Mouse (Mus musculus): ENCODE results near the gene Prrx2. TPM values are rescaled to one million over a fixed set of nuclear protein-coding genes. Genes with fewer than 3 reads are reported as not detected.

Gene Prrx2
- 10.6 and 10.9 TPM in 2 replicates for polyA plus RNA-seq (2015; fragmentation: Nextera tagmentation; extraction: Ambion mirVana)

DNA sequence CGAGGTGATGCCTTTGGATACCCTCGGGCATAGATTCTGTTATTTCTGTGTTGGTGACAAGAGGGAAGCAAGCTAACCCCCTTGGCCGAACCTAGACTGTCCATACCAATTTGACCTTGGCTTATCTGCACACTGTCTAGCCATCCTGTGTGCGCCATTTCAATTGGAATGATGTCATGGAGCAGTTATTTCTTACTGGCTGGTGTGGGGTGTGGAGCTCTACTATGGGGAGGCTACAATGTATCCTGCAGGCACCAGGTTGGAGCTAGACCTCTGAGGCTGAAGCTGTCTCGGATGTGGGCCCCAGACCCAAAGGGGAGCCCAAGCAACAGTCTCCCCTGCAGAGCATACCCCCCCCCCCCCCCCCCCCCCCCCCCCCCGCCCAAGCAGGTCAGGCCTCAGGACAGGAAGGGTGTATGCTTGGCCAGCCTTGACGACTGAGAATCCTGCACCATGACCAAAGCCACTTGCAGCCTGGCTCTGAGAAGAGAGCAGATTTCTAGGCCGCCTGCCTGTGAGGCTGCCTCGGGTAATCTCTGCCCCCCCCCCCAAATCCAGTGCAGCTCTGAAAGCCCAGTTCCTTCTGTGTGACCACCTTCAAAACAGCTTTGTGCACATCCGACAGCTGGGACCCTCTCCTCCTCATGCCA lies at the start of gene Prrx2:
Prrx2 (plus strand) TSS at position 600 of the 650 bp plus-strand sequence.
- 56% methylated on average over 9 of the region's 10 CpGs for WGBS
- no peaks in the 10 kb centered on the region for H3K9me3 ChIP-seq (replicated peaks)
- no peaks in the 10 kb centered on the region for H3K36me3 ChIP-seq
- peak within 1 kb of the TSS; percentile 69 for H3K27ac ChIP-seq
- no peaks in the 10 kb centered on the region for H3K27me3 ChIP-seq
- H3K4me3 ChIP-seq (replicated peaks) = no peak within 1 kb of the TSS
- no peak within 1 kb of the TSS for H3K9ac ChIP-seq
- ATAC-seq (replicated peaks; ENCODE audit: low FRiP score) = no peak
- peaks cover 39% of the 10 kb centered on the region for H3K4me1 ChIP-seq
- no peak within 1 kb of the TSS for H3K4me2 ChIP-seq

DNA sequence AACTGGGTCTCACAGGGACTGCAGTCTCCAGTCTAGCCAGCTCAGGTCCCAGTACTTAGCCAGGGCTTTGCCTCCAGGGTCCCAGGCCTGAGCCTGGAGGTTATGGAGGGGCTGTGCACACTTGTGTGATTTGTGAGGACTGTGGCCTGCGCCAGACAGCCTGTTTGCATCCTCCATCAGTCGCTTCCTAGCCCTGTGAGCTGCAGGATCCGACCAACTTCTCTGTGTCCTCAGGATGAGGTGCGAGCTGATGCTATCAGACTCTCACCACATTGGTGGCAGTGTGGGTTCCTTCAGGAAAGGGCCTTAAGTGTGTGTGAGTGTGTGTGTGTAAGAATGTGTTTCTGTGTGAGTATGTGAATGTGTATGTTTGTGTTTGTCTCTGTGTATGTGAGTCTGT lies 47.3 kb upstream of the Prrx2 start:
- Histone ChIP-seq H3K9ac (no peak overlapping the region), H3K27me3 (no peaks in the 10 kb centered on the region), H3K27ac (peak overlapping the region; percentile 97), H3K4me2 (no peak overlapping the region), H3K36me3 (no peaks in the 10 kb centered on the region), H3K4me1 (peaks cover 64% of the 10 kb centered on the region), H3K4me3 (replicated peaks) (no peak overlapping the region), H3K9me3 (replicated peaks) (no peaks in the 10 kb centered on the region)
- ATAC-seq (replicated peaks; ENCODE audit: low FRiP score) = no peak
- 58% methylated on average over 4 of the region's 4 CpGs for WGBS

DNA sequence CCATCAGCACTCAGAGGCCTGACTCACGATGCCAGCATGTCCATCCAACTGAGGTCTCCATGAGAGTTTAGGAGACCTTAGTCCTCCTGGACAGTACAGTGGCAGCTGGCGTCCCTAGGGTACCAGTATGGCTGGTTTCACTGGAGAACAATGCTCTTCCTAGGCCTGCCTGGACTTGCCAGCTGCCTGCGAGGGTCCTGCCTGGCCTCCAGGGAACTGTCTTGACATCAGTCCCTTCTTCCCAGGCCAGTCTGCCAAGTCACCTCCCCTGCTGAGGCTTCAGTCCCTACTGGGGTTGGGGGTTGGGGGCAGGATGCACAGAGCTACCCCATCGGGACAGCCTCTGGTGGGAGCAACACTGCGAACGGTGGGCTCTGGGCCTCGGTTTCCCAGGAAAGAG lies 42.7 kb upstream of the Prrx2 start:
- H3K27me3 ChIP-seq = no peaks in the 10 kb centered on the region
- H3K36me3 ChIP-seq = no peaks in the 10 kb centered on the region
- no peaks in the 10 kb centered on the region for H3K9me3 ChIP-seq (replicated peaks)
- H3K4me1 ChIP-seq = peaks cover 48% of the 10 kb centered on the region
- H3K4me2 ChIP-seq = no peak overlapping the region
- no peak overlapping the region for H3K4me3 ChIP-seq (replicated peaks)
- 90% methylated on average over 7 of the region's 7 CpGs for WGBS
- no peak overlapping the region for H3K9ac ChIP-seq
- ATAC-seq (replicated peaks; ENCODE audit: low FRiP score) = no peak
- H3K27ac ChIP-seq = no peak overlapping the region

DNA sequence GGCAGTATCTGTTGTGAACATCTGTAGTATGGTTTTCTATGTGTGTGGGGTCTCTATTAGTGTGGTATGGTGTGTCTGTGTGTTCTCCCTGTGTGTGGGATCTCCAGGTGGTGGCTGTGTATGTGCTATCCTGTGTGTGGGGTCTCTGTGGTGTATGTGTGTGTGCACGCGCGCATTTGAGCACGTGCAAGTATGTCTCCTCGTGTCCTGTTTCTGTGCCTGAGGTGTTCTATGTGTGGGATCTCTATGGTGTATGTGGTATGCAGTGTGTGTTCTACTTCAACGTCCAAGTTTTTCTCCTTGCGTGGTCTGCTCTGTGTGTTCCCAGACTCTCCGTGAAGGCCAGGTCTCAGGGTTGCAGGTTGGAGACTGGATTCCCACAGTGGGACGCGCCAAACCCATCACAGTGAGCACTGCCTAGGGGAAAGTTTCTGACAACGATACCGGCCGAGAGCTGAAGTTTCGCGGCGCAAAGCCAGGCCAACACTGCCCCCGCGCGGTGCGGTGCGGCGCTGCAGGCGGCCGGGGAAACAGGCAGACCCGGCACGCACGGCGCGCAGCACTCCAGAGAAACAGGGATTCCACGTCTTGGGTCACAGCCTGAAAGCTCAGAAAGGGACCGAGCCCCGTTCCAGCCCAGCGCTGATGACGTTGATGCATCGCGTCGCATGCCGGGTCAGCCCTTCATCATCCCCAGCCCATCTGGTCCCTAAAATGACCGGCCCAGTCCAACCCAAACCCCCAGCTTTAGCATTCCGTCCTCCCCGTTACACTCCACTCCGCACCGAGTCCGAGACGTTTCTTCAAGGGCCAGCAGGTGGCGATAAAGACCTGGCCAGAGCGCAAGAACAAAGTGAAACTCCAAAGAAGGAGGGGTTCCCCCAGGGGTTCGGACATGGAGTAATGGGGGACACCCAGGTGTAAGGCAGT lies 40.3 kb upstream of the Prrx2 start:
- Histone ChIP-seq H3K9me3 (replicated peaks) (no peaks in the 10 kb centered on the region), H3K27ac (peak overlapping the region; percentile 82), H3K9ac (peak overlapping the region; percentile 36; the same call in 1 of the 2 replicates), H3K27me3 (no peaks in the 10 kb centered on the region), H3K4me2 (peak overlapping the region; percentile 75), H3K4me1 (peaks cover 42% of the 10 kb centered on the region), H3K36me3 (no peaks in the 10 kb centered on the region), H3K4me3 (replicated peaks) (peak overlapping the region; percentile 43)
- 7% methylated on average over 48 of the region's 48 CpGs for WGBS
- ATAC-seq (replicated peaks; ENCODE audit: low FRiP score) = peak; percentile 80

DNA sequence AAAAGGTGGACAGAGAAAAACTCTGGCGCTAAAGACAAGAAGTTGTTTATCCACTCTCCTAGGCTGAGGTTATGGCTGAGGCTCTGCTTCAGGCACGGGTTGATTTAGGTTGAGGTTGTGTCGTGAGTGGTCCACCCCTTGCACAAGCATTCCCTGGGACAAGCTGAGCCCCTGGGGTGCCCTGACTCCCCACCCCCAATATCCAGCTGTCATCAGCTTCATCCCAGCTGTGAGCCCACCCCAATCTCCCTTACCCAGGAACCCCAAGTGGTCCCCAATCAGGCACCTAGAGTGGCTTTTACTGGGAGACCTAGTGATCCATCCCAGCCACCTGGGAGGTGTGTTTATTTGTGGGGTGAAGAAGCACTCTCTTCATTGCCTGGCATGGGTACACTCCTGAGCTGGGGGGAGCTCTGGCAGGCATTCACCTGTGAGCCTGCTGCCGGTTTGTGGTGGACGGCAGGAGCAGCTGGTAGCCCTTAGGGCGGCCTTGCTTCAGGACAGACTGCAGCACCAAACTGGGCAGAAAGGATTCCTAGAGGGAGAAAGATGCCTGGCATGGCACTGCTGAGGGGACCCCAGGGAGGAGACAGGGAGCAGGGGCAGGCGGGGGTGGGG lies 39.4 kb upstream of the Prrx2 start:
- ATAC-seq (replicated peaks; ENCODE audit: low FRiP score) = no peak
- peak overlapping the region; percentile 75 for H3K4me2 ChIP-seq
- H3K4me3 ChIP-seq (replicated peaks) = peak overlapping the region; percentile 43
- H3K9me3 ChIP-seq (replicated peaks) = no peaks in the 10 kb centered on the region
- H3K9ac ChIP-seq = peak overlapping the region; percentile 36; the same call in 1 of the 2 replicates
- 59% methylated on average over 7 of the region's 7 CpGs for WGBS
- no peaks in the 10 kb centered on the region for H3K36me3 ChIP-seq
- H3K27ac ChIP-seq = peak overlapping the region; percentile 82; the same call in 1 of the 2 replicates
- H3K4me1 ChIP-seq = peaks cover 40% of the 10 kb centered on the region
- H3K27me3 ChIP-seq = peaks cover 9% of the 10 kb centered on the region; the same call in 1 of the 2 replicates

DNA sequence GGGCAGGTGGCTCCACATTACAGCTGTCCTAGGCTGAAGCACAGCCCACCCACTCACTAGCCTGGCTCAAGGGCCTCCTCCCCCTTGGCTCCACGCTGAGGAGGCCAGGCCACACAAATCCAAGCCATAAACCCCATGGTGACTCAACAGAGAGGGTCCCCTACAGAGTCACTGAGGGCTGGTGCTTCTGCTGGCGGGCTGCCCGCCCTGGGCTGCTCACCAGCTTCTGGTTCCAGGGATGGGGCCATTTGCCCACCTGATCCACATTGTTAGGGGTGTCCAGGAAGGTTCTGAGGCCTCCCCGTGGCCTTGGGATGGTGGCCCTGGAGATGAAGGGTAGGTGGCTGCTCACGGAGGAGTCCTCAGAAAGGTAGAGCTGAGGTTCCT lies 38.9 kb upstream of the Prrx2 start:
- peak overlapping the region; percentile 55 for H3K4me2 ChIP-seq
- H3K9ac ChIP-seq = no peak overlapping the region
- no peaks in the 10 kb centered on the region for H3K36me3 ChIP-seq
- H3K4me3 ChIP-seq (replicated peaks) = no peak overlapping the region
- H3K27me3 ChIP-seq = peaks cover 14% of the 10 kb centered on the region; the same call in 1 of the 2 replicates
- H3K27ac ChIP-seq = peak overlapping the region; percentile 55; the same call in 1 of the 2 replicates
- ATAC-seq (replicated peaks; ENCODE audit: low FRiP score) = no peak
- WGBS = 59% methylated on average over 5 of the region's 5 CpGs
- peaks cover 40% of the 10 kb centered on the region for H3K4me1 ChIP-seq
- no peaks in the 10 kb centered on the region for H3K9me3 ChIP-seq (replicated peaks)

DNA sequence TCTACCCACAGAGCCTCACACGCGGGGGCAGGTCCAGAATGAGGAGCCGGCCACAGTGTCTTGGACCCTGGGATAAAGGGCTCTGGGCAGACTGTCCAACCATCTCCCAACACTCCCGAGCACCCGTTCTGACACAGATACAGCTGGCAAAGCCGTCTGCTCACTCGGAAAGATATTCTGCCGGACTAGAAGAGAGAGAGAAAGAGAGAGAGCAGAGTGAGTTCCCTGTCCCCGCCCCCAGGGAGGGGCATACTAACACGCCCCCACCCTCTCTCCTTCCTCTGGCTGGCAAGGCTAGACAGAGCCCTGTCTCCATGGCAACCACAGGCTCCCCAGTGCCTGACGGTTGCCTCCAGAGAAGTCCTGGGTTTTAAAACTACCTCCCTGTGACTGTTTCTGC lies 38.4 kb upstream of the Prrx2 start:
- peak overlapping the region; percentile 24; the same call in 1 of the 2 replicates for H3K9ac ChIP-seq
- WGBS = 5% methylated on average over 11 of the region's 11 CpGs
- peaks cover 18% of the 10 kb centered on the region; the same call in 1 of the 2 replicates for H3K27me3 ChIP-seq
- H3K4me3 ChIP-seq (replicated peaks) = peak overlapping the region; percentile 23
- no peaks in the 10 kb centered on the region for H3K9me3 ChIP-seq (replicated peaks)
- H3K4me2 ChIP-seq = peak overlapping the region; percentile 55
- H3K4me1 ChIP-seq = peaks cover 43% of the 10 kb centered on the region
- no peaks in the 10 kb centered on the region for H3K36me3 ChIP-seq
- ATAC-seq (replicated peaks; ENCODE audit: low FRiP score) = peak; percentile 66
- H3K27ac ChIP-seq = peak overlapping the region; percentile 55; the same call in 1 of the 2 replicates

DNA sequence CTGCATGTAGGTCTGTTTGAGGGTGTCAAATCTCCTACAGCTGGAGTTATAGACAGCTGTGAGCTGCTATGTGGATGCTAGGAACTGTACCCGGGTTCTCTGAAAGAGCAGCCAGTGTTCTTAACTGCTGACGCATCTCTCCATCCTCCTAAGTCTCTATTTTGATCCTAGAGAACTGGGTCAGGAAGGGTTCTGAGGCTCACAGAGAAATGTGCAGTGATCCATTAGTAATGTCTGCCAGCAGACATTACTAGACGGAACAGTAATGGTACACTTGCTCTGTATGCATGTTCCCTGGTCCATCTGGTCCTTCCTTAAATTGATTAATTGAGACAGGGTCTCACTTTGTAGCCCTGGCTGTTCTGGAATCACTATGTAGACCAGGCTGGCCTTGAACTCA lies 35.3 kb upstream of the Prrx2 start:
- Histone ChIP-seq H3K4me3 (replicated peaks) (no peak overlapping the region), H3K27me3 (peaks cover 26% of the 10 kb centered on the region), H3K36me3 (no peaks in the 10 kb centered on the region), H3K9me3 (replicated peaks) (no peaks in the 10 kb centered on the region), H3K9ac (no peak overlapping the region), H3K27ac (no peak overlapping the region), H3K4me1 (peaks cover 58% of the 10 kb centered on the region), H3K4me2 (no peak overlapping the region)
- ATAC-seq (replicated peaks; ENCODE audit: low FRiP score) = no peak
- WGBS = 73% methylated on average over 3 of the region's 3 CpGs

DNA sequence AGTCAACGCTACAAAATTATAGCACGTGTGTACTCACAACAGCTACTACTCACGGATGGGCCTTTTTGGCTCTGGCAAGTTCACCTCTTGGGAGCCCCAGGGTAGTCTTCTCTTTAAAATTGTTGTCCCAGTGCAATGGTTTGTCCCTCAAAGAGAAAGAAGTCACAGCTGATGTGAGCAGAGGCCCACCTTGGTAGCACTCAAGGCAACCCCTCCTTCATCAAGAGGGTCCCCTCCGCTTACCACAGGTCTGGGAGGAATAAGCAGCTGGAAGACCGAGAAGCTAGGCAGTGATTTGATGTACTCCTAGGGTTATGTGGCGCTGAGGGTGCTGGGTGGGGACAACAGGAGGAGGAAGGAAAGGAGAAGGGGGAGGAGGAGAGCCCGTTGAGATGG lies 34.1 kb upstream of the Prrx2 start:
- H3K9ac ChIP-seq = peak overlapping the region; percentile 50; the same call in 1 of the 2 replicates
- WGBS = 30% methylated on average over 7 of the region's 7 CpGs

DNA sequence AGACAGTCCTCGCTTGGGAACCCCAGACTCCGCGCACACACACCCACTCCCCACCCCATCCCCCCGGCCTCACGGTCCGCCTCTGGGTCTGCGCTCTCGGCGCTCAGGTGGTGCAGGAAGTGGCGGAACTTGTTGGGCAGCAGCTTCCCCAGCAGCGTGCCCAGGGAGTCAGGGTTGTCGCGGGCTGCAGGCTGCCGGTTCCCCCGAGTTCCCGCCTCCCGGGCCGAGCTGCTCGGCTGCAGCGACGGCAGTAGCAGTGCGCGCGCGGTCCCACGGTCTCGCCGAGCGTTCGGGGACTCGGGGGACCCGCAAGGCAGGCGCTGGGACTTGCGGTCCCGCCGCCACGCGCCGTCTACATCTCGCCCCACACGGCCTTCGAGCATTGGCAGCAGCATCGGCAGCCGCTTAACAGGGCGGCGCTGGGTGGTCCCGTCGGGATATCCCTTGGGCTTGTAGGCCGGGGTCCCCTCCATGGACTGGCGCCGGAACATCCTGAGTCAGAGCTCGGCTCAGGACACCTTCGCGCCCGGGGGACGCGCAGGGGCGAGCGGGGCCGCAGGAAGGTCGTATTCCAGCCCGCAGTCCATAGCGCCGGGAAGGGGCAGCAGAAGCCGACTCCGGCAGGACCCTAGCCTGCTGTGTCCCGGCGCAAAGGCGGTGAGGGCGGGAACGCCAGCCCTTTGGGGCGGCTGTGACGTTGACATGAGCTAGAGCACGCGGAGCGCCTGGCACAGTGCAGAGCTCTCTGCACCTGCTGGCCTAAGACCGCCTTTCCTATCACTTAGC lies 33.5 kb upstream of the Prrx2 start:
- H3K4me1 ChIP-seq = peaks cover 41% of the 10 kb centered on the region
- under 1% methylated on average over 77 of the region's 77 CpGs for WGBS
- no peaks in the 10 kb centered on the region for H3K9me3 ChIP-seq (replicated peaks)
- peak overlapping the region; percentile 50 for H3K9ac ChIP-seq
- H3K4me3 ChIP-seq (replicated peaks) = peak overlapping the region; percentile 46
- peak overlapping the region; percentile 87 for H3K4me2 ChIP-seq
- peak; percentile 28; the same call in 1 of the 2 replicates for ATAC-seq (replicated peaks; ENCODE audit: low FRiP score)
- peaks cover 26% of the 10 kb centered on the region for H3K27me3 ChIP-seq
- H3K27ac ChIP-seq = 0 out of 2 replicates have a peak overlapping the region, but pooled peaks have one; percentile 3
- no peaks in the 10 kb centered on the region for H3K36me3 ChIP-seq

More for the DNA sequence above, 34.1 kb upstream of the Prrx2 start:
- Histone ChIP-seq H3K4me1 (peaks cover 47% of the 10 kb centered on the region), H3K4me3 (replicated peaks) (peak overlapping the region; percentile 46), H3K27ac (no peak overlapping the region), H3K27me3 (peaks cover 26% of the 10 kb centered on the region), H3K9me3 (replicated peaks) (no peaks in the 10 kb centered on the region), H3K4me2 (peak overlapping the region; percentile 87), H3K36me3 (no peaks in the 10 kb centered on the region)
- no peak for ATAC-seq (replicated peaks; ENCODE audit: low FRiP score)

DNA sequence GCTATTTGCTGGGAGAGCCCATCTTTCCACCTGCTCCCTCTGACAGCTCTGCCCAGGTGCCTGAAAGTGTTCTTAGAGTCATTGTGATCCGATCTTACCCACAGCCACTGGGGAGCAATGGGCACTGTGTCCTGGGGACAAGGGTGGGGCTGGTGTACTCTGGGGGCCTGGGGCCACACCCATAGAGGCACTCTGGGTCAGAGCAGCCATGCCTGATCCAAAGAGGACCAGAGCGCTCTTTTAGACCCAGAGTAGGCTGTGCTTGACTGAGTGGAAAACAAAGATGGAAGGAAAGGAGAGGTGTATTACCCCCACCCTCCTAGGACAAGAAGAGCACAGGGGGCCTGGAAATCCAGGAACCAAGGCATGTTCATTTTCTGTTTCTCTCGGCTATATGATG lies 31.2 kb upstream of the Prrx2 start, which contains the start of gene 1700001O22Rik:
1700001O22Rik (minus strand) TSS at position 58 of the 400 bp plus-strand sequence.
- no peak for ATAC-seq (replicated peaks; ENCODE audit: low FRiP score)
- Histone ChIP-seq H3K27me3 (peaks cover 26% of the 10 kb centered on the region), H3K4me2 (no peak within 1 kb of the TSS), H3K9me3 (replicated peaks) (no peaks in the 10 kb centered on the region), H3K27ac (no peak within 1 kb of the TSS), H3K36me3 (no peaks in the 10 kb centered on the region), H3K9ac (no peak within 1 kb of the TSS), H3K4me3 (replicated peaks) (no peak within 1 kb of the TSS), H3K4me1 (peaks cover 42% of the 10 kb centered on the region)
- 80% methylated on average over 3 of the region's 3 CpGs for WGBS
